Mouse (Mus musculus) midbrain, embryonic 16.5 days (tissue): Measurements from ENCODE around the gene Megf8. TPM values are rescaled to one million over a fixed set of nuclear protein-coding genes. Genes with fewer than 3 reads are reported as not detected.
A peak's percentile ranks its signal among the peaks of the same experiment; 100 is the strongest.
"Not testable (repeated sequence)": the region's sequence is repeated elsewhere in the genome, so short reads cannot be mapped to it uniquely, and the experiment has no call there.

ENCODE experiments used
- ATAC-seq: fragments of 200-750 bp; cut with Nextera tagmentation; 2 replicates; pipeline ENCODE4 v1.8.0; 2017; ENCODE audit warnings: moderate TSS enrichment
- H3K27ac ChIP-seq: fragments of 300-500 bp; sonication (generic); 2 replicates; pipeline ENCODE4 v1.5.1; 2014; ENCODE audit warnings: mild to moderate bottlenecking, low read length, mixed read lengths
- H3K27me3 ChIP-seq: fragments of 300-500 bp; sonication (generic); 2 replicates; pipeline ENCODE4 v1.6.1; 2014; ENCODE audit warnings: low read depth, low read length, mixed read lengths; ENCODE audit not compliant: control insufficient read depth, insufficient read depth
- H3K36me3 ChIP-seq: fragments of 300-500 bp; sonication (generic); 2 replicates; pipeline ENCODE4 v1.6.1; 2014; ENCODE audit warnings: mild to moderate bottlenecking, low read length, moderate library complexity, mixed read lengths; ENCODE audit not compliant: control insufficient read depth, insufficient read depth
- H3K4me1 ChIP-seq: fragments of 300-500 bp; sonication (generic); 2 replicates; pipeline ENCODE4 v1.6.1; 2014; ENCODE audit warnings: mild to moderate bottlenecking, low read length, mixed read lengths; ENCODE audit not compliant: control insufficient read depth, insufficient read depth
- H3K4me2 ChIP-seq: fragments of 300-500 bp; sonication (generic); 2 replicates; pipeline ENCODE4 v1.6.1; 2014; ENCODE audit warnings: mild to moderate bottlenecking, low read length, mixed read lengths
- H3K4me3 ChIP-seq: fragments of 300-500 bp; sonication (generic); 2 replicates; pipeline ENCODE4 v1.5.1; 2014; ENCODE audit warnings: low read depth, mild to moderate bottlenecking, low read length, moderate library complexity, mixed read lengths
- H3K9ac ChIP-seq: fragments of 300-500 bp; sonication (generic); 2 replicates; pipeline ENCODE4 v1.6.1; 2014; ENCODE audit warnings: low read depth, low read length, mixed read lengths
- H3K9me3 ChIP-seq: fragments of 300-500 bp; sonication (generic); replicated peaks from 2 replicates; pipeline ENCODE4 v1.6.1; 2014; ENCODE audit warnings: mild to moderate bottlenecking, low read length, mixed read lengths; ENCODE audit not compliant: control insufficient read depth, poor library complexity, severe bottlenecking
- WGBS: fragments of 180-500 bp; shearing (Covaris S2); extraction: QIAGEN DNeasy Blood & Tissue Kit; methylation state at CpG from one replicate; pipeline ENCODE4 v1.1.7; 2014; 5-methylcytosine and 5-hydroxymethylcytosine counted together
- polyA plus RNA-seq: library from polyadenylated mRNA; unstranded; fragments of >200 nt; fragmentation: Nextera tagmentation; extraction: Ambion mirVana; gene quantifications from 2 replicates; pipeline ENCODE4 v1.2.1, GENCODE M21; 2015

Megf8 gene
- polyA plus RNA-seq, 1 experiment from 2014 or later, result 23.2 TPM

GRCm38 (mm10) chr7:25314606-25315305 is 2.2 kb upstream of the Megf8 start:
- Histone ChIP-seq H3K9ac (peak overlapping the region; percentile 48; the same call in 1 of the 2 replicates), H3K9me3 (no peaks in the 10 kb centered on the region), H3K4me2 (peak overlapping the region; percentile 54), H3K27ac (no peak overlapping the region), H3K36me3 (peaks cover 6% of the 10 kb centered on the region; the same call in 1 of the 2 replicates), H3K4me3 (peak overlapping the region; percentile 27), H3K4me1 (peaks cover 33% of the 10 kb centered on the region), H3K27me3 (peaks cover 35% of the 10 kb centered on the region)
- no peak for ATAC-seq
- WGBS, result 6% methylated on average over 42 of the region's 51 CpGs

GRCm38 (mm10) chr7:25315306-25316041 is 1.5 kb upstream of the Megf8 start:
- peak overlapping the region; percentile 48; the same call in 1 of the 2 replicates for H3K9ac ChIP-seq
- H3K9me3 ChIP-seq, result no peaks in the 10 kb centered on the region
- peaks cover 33% of the 10 kb centered on the region for H3K4me1 ChIP-seq
- ATAC-seq, result no peak
- under 1% methylated on average over 63 of the region's 69 CpGs for WGBS
- no peak overlapping the region for H3K27ac ChIP-seq
- peak overlapping the region; percentile 27 for H3K4me3 ChIP-seq
- H3K4me2 ChIP-seq, result peak overlapping the region; percentile 54
- peaks cover 35% of the 10 kb centered on the region for H3K27me3 ChIP-seq
- peaks cover 6% of the 10 kb centered on the region; the same call in 1 of the 2 replicates for H3K36me3 ChIP-seq

GRCm38 (mm10) chr7:25317446-25317999 is 559 bp downstream of the Megf8 start:
- 10% methylated on average over 21 of the region's 21 CpGs for WGBS
- H3K4me2 ChIP-seq, result peak overlapping the region; percentile 100
- H3K36me3 ChIP-seq, result peaks cover 5% of the 10 kb centered on the region; the same call in 1 of the 2 replicates
- no peaks in the 10 kb centered on the region for H3K9me3 ChIP-seq
- peak overlapping the region; percentile 76 for H3K4me3 ChIP-seq
- H3K27me3 ChIP-seq, result peaks cover 18% of the 10 kb centered on the region
- ATAC-seq, result no peak; the same call in 1 of the 2 replicates
- H3K27ac ChIP-seq, result peak overlapping the region; percentile 90
- peaks cover 47% of the 10 kb centered on the region for H3K4me1 ChIP-seq
- H3K9ac ChIP-seq, result peak overlapping the region; percentile 93

- peak overlapping the region; percentile 55; the same call in 1 of the 2 replicates for H3K27ac ChIP-seq
Measured at GRCm38 (mm10) chr7:25322058-25322484, 5.1 kb downstream of the Megf8 start.

GRCm38 (mm10) chr7:25323219-25323618 is 6.3 kb downstream of the Megf8 start:
- Histone ChIP-seq H3K36me3 (no peaks in the 10 kb centered on the region; the same call in 1 of the 2 replicates), H3K9ac (no peak overlapping the region), H3K4me1 (peaks cover 23% of the 10 kb centered on the region), H3K27ac (no peak overlapping the region), H3K4me2 (no peak overlapping the region), H3K27me3 (no peaks in the 10 kb centered on the region), H3K9me3 (no peaks in the 10 kb centered on the region), H3K4me3 (no peak overlapping the region)
- 92% methylated on average over 2 of the region's 2 CpGs for WGBS
- ATAC-seq, result no peak

More at GRCm38 (mm10) chr7:25322058-25322484, 5.1 kb downstream of the Megf8 start:
- Histone ChIP-seq H3K27me3 (no peaks in the 10 kb centered on the region), H3K4me2 (peak overlapping the region; percentile 19), H3K36me3 (no peaks in the 10 kb centered on the region; the same call in 1 of the 2 replicates), H3K4me3 (no peak overlapping the region), H3K4me1 (peaks cover 33% of the 10 kb centered on the region), H3K9me3 (no peaks in the 10 kb centered on the region), H3K9ac (0 out of 2 replicates have a peak overlapping the region, but pooled peaks have one; percentile 20)
- no peak for ATAC-seq
- WGBS, result 11% methylated on average over 6 of the region's 6 CpGs

- not testable (repeated sequence) for H3K9ac ChIP-seq, H3K27me3 ChIP-seq, H3K9me3 ChIP-seq, H3K4me3 ChIP-seq, ATAC-seq, H3K4me2 ChIP-seq, H3K27ac ChIP-seq, H3K36me3 ChIP-seq
- 94% methylated on average over 5 of the region's 6 CpGs for WGBS
- peaks cover 13% of the 10 kb centered on the region for H3K4me1 ChIP-seq
Measured at GRCm38 (mm10) chr7:25325431-25325830, 8.5 kb downstream of the Megf8 start.

GRCm38 (mm10) chr7:25326233-25326632 is 9.3 kb downstream of the Megf8 start:
- Histone ChIP-seq H3K9me3 (no peaks in the 10 kb centered on the region), H3K4me1 (peaks cover 10% of the 10 kb centered on the region), H3K27ac (no peak overlapping the region), H3K36me3 (peaks cover 16% of the 10 kb centered on the region), H3K27me3 (no peaks in the 10 kb centered on the region), H3K4me2 (no peak overlapping the region), H3K4me3 (no peak overlapping the region), H3K9ac (no peak overlapping the region)
- ATAC-seq, result no peak
- 94% methylated on average over 8 of the region's 8 CpGs for WGBS

GRCm38 (mm10) chr7:25333596-25334307 is 16.8 kb downstream of the Megf8 start:
- peak; percentile 44; the same call in 1 of the 2 replicates for ATAC-seq
- Histone ChIP-seq H3K4me3 (no peak overlapping the region), H3K27ac (no peak overlapping the region), H3K4me2 (no peak overlapping the region), H3K4me1 (no peaks in the 10 kb centered on the region), H3K9ac (no peak overlapping the region), H3K27me3 (no peaks in the 10 kb centered on the region), H3K36me3 (peaks cover 42% of the 10 kb centered on the region), H3K9me3 (no peaks in the 10 kb centered on the region)
- 35% methylated on average over 16 of the region's 16 CpGs for WGBS
